Mouse (Mus musculus): ENCODE data around the gene Myrip. TPM values are rescaled to one million over a fixed set of nuclear protein-coding genes. Genes with fewer than 3 reads are reported as not detected.
A peak's percentile ranks its signal among the peaks of the same experiment; 100 is the strongest.

The Myrip gene
- polyA plus RNA-seq, 1 experiment from 2014 or later, result 0.45 TPM

- 62% methylated on average over 2 of the region's 2 CpGs for WGBS
- Histone ChIP-seq H3K4me1 (no peaks in the 10 kb centered on the region), H3K27me3 (peaks cover 4% of the 10 kb centered on the region; the same call in 1 of the 2 replicates), H3K9me3 (no peaks in the 10 kb centered on the region), H3K36me3 (no peaks in the 10 kb centered on the region), H3K4me2 (no peak overlapping the region), H3K27ac (no peak overlapping the region), H3K4me3 (no peak overlapping the region), H3K9ac (no peak overlapping the region)
- no peak for ATAC-seq (ENCODE audit: insufficient number of reproducible peaks, low FRiP score, low TSS enrichment, low read depth)
These were observed 135.5 kb downstream of the Myrip start for GRCm38 (mm10) chr9:120436854-120437253.

GRCm38 (mm10) chr9:120437266-120437876, 136.1 kb downstream of the Myrip start:
- Histone ChIP-seq H3K4me2 (no peak overlapping the region), H3K9me3 (no peaks in the 10 kb centered on the region), H3K27ac (no peak overlapping the region), H3K4me1 (no peaks in the 10 kb centered on the region), H3K9ac (no peak overlapping the region), H3K4me3 (no peak overlapping the region), H3K36me3 (no peaks in the 10 kb centered on the region), H3K27me3 (peaks cover 4% of the 10 kb centered on the region; the same call in 1 of the 2 replicates)
- WGBS, result 77% methylated on average over 6 of the region's 6 CpGs
- no peak for ATAC-seq (ENCODE audit: insufficient number of reproducible peaks, low FRiP score, low TSS enrichment, low read depth)

GRCm38 (mm10) chr9:120438350-120438749, 137.0 kb downstream of the Myrip start:
- Histone ChIP-seq H3K4me3 (no peak overlapping the region), H3K4me2 (no peak overlapping the region), H3K9me3 (no peaks in the 10 kb centered on the region), H3K27ac (no peak overlapping the region), H3K9ac (no peak overlapping the region), H3K4me1 (no peaks in the 10 kb centered on the region), H3K27me3 (no peaks in the 10 kb centered on the region), H3K36me3 (no peaks in the 10 kb centered on the region)
- ATAC-seq (ENCODE audit: insufficient number of reproducible peaks, low FRiP score, low TSS enrichment, low read depth), result no peak
- 93% methylated on average over 1 of the region's 1 CpGs for whole genome bisulfite sequencing

DNA sequence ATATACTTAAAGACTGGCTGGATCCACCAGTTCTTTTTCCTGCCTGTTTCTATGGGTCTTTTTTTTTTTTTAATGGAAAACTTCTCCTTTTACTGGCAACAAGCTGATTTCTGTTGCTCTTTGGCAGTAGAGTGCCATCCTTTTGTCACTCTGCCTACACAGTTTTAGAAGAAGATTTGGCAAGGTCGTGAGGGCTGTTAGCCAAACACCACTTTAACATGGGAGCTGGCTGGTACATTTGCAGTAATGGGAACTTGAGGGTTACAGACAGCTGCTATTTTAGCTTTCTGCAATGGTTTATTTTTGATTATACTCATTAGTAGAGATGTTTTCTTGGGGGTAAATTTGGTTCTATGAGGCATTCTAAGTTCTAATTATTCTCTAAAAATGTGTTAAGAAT, 137.5 kb downstream of the Myrip start:
- no peaks in the 10 kb centered on the region for H3K9me3 ChIP-seq
- H3K27ac ChIP-seq, result no peak overlapping the region
- WGBS, result 68% methylated on average over 1 of the region's 1 CpGs
- H3K36me3 ChIP-seq, result no peaks in the 10 kb centered on the region
- no peak overlapping the region for H3K4me3 ChIP-seq
- no peak overlapping the region for H3K4me2 ChIP-seq
- H3K9ac ChIP-seq, result no peak overlapping the region
- ATAC-seq (ENCODE audit: insufficient number of reproducible peaks, low FRiP score, low TSS enrichment, low read depth), result no peak
- H3K27me3 ChIP-seq, result no peaks in the 10 kb centered on the region
- no peaks in the 10 kb centered on the region for H3K4me1 ChIP-seq

DNA sequence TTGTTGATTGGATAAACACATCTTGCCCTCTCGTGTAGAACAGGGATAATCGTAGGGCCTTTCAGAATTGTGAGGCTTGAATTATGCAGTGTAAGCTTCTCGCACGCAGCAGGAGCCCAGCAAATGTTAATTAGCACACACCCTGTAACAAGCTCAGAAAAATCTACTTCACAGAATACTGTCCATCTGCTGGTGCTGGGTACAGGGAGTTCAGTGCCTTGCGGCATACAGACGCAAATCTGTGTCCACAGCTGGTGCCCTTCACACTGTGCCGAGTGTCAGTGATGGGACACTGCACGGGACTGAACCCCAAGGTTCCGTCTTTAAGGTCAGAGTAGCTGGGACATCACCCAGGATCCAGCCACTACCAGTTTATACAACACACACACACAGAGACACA, 143.3 kb downstream of the Myrip start:
- Histone ChIP-seq H3K36me3 (no peaks in the 10 kb centered on the region), H3K9me3 (no peaks in the 10 kb centered on the region), H3K4me3 (no peak overlapping the region), H3K9ac (no peak overlapping the region), H3K4me2 (no peak overlapping the region), H3K27ac (no peak overlapping the region), H3K4me1 (no peaks in the 10 kb centered on the region), H3K27me3 (no peaks in the 10 kb centered on the region)
- 81% methylated on average over 9 of the region's 9 CpGs for WGBS
- no peak for ATAC-seq (ENCODE audit: insufficient number of reproducible peaks, low FRiP score, low TSS enrichment, low read depth)

DNA sequence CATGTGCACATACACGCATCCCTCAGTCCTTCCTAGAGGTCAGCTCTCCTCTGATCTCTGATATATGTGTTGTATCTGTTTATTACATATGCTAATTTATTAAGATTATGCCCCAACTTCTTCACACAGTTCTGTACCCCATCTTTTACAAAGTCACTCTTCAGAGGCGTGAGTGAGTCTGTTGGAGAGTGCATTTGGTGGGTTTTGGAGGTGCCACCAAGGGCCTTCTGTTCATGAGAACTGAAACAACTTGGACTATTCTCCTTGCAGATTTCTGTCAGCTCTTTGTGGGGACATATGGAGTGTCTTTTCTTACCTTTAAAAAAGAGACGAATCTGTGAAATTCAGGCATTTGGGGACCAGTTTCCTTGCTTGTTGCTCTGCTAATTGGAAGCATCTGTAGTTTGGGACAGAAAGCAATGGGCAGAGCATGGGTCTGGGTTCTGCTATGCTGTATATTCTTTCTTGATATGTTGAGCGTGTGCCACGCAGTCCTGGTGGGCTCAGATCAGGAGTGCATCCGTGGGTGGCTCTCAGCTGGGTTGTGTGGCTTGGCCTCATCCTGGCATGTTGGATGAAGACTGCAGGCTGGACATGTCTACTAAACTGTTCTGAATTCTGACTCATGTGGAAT, 148.5 kb downstream of the Myrip start:
- Histone ChIP-seq H3K27me3 (no peaks in the 10 kb centered on the region), H3K9me3 (no peaks in the 10 kb centered on the region), H3K27ac (no peak overlapping the region), H3K4me1 (no peaks in the 10 kb centered on the region), H3K4me2 (no peak overlapping the region), H3K36me3 (no peaks in the 10 kb centered on the region), H3K4me3 (no peak overlapping the region), H3K9ac (no peak overlapping the region)
- 70% methylated on average over 6 of the region's 6 CpGs for WGBS
- ATAC-seq (ENCODE audit: insufficient number of reproducible peaks, low FRiP score, low TSS enrichment, low read depth), result no peak

GRCm38 (mm10) chr9:120455768-120456655, 154.7 kb downstream of the Myrip start:
- WGBS, result 23% methylated on average over 9 of the region's 9 CpGs
- peak; percentile 52; the same call in 1 of the 2 replicates for ATAC-seq (ENCODE audit: insufficient number of reproducible peaks, low FRiP score, low TSS enrichment, low read depth)
- Histone ChIP-seq H3K36me3 (no peaks in the 10 kb centered on the region), H3K27me3 (no peaks in the 10 kb centered on the region), H3K4me3 (no peak overlapping the region), H3K4me1 (peaks cover 14% of the 10 kb centered on the region), H3K4me2 (no peak overlapping the region), H3K9me3 (no peaks in the 10 kb centered on the region), H3K9ac (no peak overlapping the region), H3K27ac (peak overlapping the region; percentile 75)

DNA sequence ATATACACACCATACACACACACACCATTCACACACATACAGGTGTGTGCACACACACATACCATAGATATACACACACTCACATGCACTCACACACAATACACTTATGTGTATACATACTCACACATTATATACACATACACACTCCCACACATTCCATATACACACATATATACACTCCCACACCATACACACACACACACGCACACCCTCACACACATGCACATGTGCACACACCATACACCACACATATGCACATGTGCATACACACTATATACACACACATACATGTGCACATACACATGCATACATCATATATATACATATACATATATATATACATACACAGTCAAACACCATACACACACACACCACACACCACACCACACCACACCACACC, 169.1 kb downstream of the Myrip start:
- Histone ChIP-seq H3K9me3 (no peaks in the 10 kb centered on the region), H3K4me2 (no peak overlapping the region), H3K9ac (no peak overlapping the region), H3K4me3 (no peak overlapping the region), H3K27me3 (no peaks in the 10 kb centered on the region), H3K36me3 (no peaks in the 10 kb centered on the region), H3K27ac (no peak overlapping the region), H3K4me1 (no peaks in the 10 kb centered on the region)
- 89% methylated on average over 1 of the region's 1 CpGs for WGBS
- ATAC-seq (ENCODE audit: insufficient number of reproducible peaks, low FRiP score, low TSS enrichment, low read depth), result 0 out of 2 replicates have a peak, but pooled peaks have one; percentile 48

DNA sequence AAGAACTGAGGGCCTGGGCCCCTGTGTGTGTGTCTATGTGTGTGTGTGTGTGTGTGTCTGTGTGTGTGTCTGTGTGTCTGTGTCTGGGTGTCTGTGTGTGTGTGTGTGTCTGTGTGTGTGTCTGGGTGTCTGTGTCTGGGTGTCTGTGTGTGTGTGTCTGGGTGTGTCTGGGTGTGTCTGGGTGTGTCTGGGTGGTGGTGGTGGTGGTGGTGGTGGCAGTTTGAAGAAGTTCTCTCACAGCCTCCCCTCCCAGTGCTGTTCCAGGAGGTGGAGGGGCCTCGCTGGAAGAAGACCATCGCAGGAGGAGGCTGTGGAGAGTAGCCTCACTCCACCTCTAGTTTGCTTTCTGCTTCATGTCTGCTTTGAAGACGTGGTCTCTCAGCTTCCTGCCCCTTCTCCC, 180.3 kb downstream of the Myrip start:
- ATAC-seq (ENCODE audit: insufficient number of reproducible peaks, low FRiP score, low TSS enrichment, low read depth), result no peak
- Histone ChIP-seq H3K4me2 (no peak overlapping the region), H3K4me3 (no peak overlapping the region), H3K4me1 (peaks cover 5% of the 10 kb centered on the region; the same call in 1 of the 2 replicates), H3K9me3 (no peaks in the 10 kb centered on the region), H3K9ac (no peak overlapping the region), H3K27ac (no peak overlapping the region), H3K36me3 (no peaks in the 10 kb centered on the region), H3K27me3 (no peaks in the 10 kb centered on the region)
- 82% methylated on average over 3 of the region's 3 CpGs for WGBS

DNA sequence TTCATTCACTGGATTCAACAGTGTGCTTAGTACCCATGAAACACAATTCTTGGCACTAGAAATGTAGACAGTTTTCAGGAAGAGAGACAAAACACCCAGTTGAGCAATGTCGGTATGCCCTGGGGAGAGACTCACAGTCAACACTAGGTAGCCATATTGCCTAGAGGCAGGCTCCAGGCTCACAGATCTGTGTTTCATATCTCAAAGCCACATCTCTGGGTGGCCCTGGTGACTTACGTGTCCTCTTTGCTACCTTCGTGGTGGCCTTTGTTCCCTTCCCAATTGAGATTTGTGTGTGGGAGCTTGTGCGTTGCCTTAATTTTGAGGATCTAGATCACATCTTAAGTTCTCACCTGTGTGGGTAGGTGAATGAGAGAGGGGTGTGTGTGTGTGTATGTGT, 181.1 kb downstream of the Myrip start:
- no peak overlapping the region for H3K4me3 ChIP-seq
- H3K27me3 ChIP-seq, result no peaks in the 10 kb centered on the region
- H3K9ac ChIP-seq, result no peak overlapping the region
- H3K36me3 ChIP-seq, result no peaks in the 10 kb centered on the region
- H3K27ac ChIP-seq, result no peak overlapping the region
- no peak overlapping the region for H3K4me2 ChIP-seq
- no peak for ATAC-seq (ENCODE audit: insufficient number of reproducible peaks, low FRiP score, low TSS enrichment, low read depth)
- peaks cover 5% of the 10 kb centered on the region; the same call in 1 of the 2 replicates for H3K4me1 ChIP-seq
- no peaks in the 10 kb centered on the region for H3K9me3 ChIP-seq
- 89% methylated on average over 4 of the region's 4 CpGs for WGBS

DNA sequence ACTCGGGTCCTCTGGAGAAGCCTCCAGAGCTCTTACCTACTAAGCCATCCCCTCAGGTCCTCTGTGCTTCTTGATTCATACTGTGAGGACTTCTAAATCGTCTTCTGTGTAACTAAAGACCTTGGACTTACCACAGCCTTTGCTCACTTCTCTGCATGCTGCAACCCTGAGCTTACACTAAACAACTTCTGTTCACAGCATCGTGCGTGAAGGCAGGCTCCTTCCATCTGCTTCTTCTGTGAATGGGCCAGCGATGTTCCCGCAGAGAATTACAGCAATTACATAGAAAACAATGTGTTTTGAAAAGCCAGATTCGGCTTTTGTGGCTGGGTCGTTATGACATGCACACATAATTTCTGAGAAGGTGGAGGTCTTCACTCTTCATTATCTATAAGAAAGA, 181.8 kb downstream of the Myrip start:
- WGBS, result 82% methylated on average over 8 of the region's 8 CpGs
- Histone ChIP-seq H3K4me2 (no peak overlapping the region), H3K9me3 (no peaks in the 10 kb centered on the region), H3K9ac (no peak overlapping the region), H3K4me3 (no peak overlapping the region), H3K4me1 (peaks cover 4% of the 10 kb centered on the region; the same call in 1 of the 2 replicates), H3K27me3 (no peaks in the 10 kb centered on the region), H3K36me3 (no peaks in the 10 kb centered on the region), H3K27ac (no peak overlapping the region)
- no peak for ATAC-seq (ENCODE audit: insufficient number of reproducible peaks, low FRiP score, low TSS enrichment, low read depth)

DNA sequence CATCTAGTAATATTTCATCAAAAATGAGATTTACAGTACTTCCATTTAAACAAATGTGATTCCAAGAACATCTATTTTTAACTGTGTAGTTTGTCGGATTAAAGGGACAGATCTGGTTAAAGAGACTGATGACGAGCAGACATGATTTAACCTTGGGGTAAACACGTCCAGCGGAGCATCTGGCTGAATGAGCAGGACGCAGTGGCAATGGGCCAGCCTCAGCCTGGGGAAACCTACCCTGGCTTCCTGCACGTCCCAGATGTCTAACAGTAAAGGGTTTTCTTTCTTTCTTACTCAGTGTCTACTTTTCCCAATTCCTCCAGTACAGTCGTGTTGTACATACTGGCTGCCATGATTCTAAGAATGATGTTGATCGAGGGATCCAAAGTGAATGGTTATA, 185.8 kb downstream of the Myrip start:
- Histone ChIP-seq H3K4me3 (no peak overlapping the region), H3K27me3 (no peaks in the 10 kb centered on the region), H3K4me1 (0 out of 2 replicates have a peak, but pooled peaks cover 4% of the 10 kb centered on the region), H3K4me2 (no peak overlapping the region), H3K9me3 (no peaks in the 10 kb centered on the region), H3K36me3 (no peaks in the 10 kb centered on the region), H3K27ac (no peak overlapping the region), H3K9ac (no peak overlapping the region)
- WGBS, result 65% methylated on average over 8 of the region's 8 CpGs
- no peak for ATAC-seq (ENCODE audit: insufficient number of reproducible peaks, low FRiP score, low TSS enrichment, low read depth)
